Mouse (Mus musculus) ES-E14 (cell line): ENCODE measurements around the gene Slc7a11.

Experiments
- CHD2 ChIP-seq: IDR thresholded peaks from 2 replicates; pipeline ENCODE4 v1.6.1; 2014; ENCODE audit warnings: mild to moderate bottlenecking, low read depth, low read length, inconsistent platforms
- HCFC1 ChIP-seq: IDR thresholded peaks from 2 replicates; pipeline ENCODE4 v1.6.1; 2012; ENCODE audit warnings: low read length, inconsistent platforms, borderline replicate concordance; ENCODE audit not compliant: insufficient read depth
- MAFK ChIP-seq: IDR thresholded peaks from 2 replicates; pipeline ENCODE4 v1.6.1; 2014; ENCODE audit warnings: mild to moderate bottlenecking, low read depth, low read length, inconsistent platforms; ENCODE audit not compliant: insufficient read depth
- ZC3H11A ChIP-seq: IDR thresholded peaks from 2 replicates; pipeline ENCODE4 v1.6.1; 2012; ENCODE audit warnings: low read depth, mild to moderate bottlenecking, inconsistent platforms, low read length, borderline replicate concordance
- ZNF384 ChIP-seq: IDR thresholded peaks from 2 replicates; pipeline ENCODE4 v1.6.1; 2012; ENCODE audit warnings: low read depth, low read length, inconsistent platforms

- TF ChIP-seq MAFK (no peak), ZC3H11A (no peak), ZNF384 (no peak), HCFC1 (no peak), CHD2 (no peak)
These were observed 557.0 kb downstream of the Slc7a11 start for GRCm38 (mm10) chr3:49886220-49886945.
